Mouse (Mus musculus) lung, embryonic 15.5 days (tissue): Measurements from ENCODE around the gene Cmip. TPM values are rescaled to one million over a fixed set of nuclear protein-coding genes. Genes with fewer than 3 reads are reported as not detected.

Experiments used
- ATAC-seq: fragments of 200-750 bp; cut with Nextera tagmentation; 2 replicates; pipeline ENCODE4 v1.8.0; 2017; ENCODE audit warnings: moderate number of reproducible peaks, borderline replicate concordance; ENCODE audit not compliant: low FRiP score, low TSS enrichment; ENCODE audit errors: extremely low read depth
- H3K27ac ChIP-seq: fragments of 300-500 bp; sonication (generic); 2 replicates; pipeline ENCODE4 v1.5.1; 2015; ENCODE audit warnings: moderate library complexity, mild to moderate bottlenecking, inconsistent platforms
- H3K27me3 ChIP-seq: fragments of 300-500 bp; sonication (generic); 2 replicates; pipeline ENCODE4 v1.6.1; 2015; ENCODE audit warnings: inconsistent platforms
- H3K36me3 ChIP-seq: fragments of 300-500 bp; sonication (generic); 2 replicates; pipeline ENCODE4 v1.6.1; 2015; ENCODE audit warnings: inconsistent platforms
- H3K4me1 ChIP-seq: fragments of 300-500 bp; sonication (generic); 2 replicates; pipeline ENCODE4 v1.6.1; 2015; ENCODE audit warnings: inconsistent platforms
- H3K4me2 ChIP-seq: fragments of 300-500 bp; sonication (generic); 2 replicates; pipeline ENCODE4 v1.6.1; 2015; ENCODE audit warnings: inconsistent platforms, mild to moderate bottlenecking, moderate library complexity
- H3K4me3 ChIP-seq: fragments of 300-500 bp; sonication (generic); 2 replicates; pipeline ENCODE4 v1.5.1; 2015; ENCODE audit warnings: mild to moderate bottlenecking, inconsistent platforms
- H3K9ac ChIP-seq: fragments of 300-500 bp; sonication (generic); 2 replicates; pipeline ENCODE4 v1.6.1; 2015; ENCODE audit warnings: inconsistent platforms
- H3K9me3 ChIP-seq: fragments of 300-500 bp; sonication (generic); 2 replicates; pipeline ENCODE4 v1.6.1; 2016; ENCODE audit warnings: inconsistent platforms
- WGBS: fragments of 180-500 bp; shearing (Covaris S2); methylation state at CpG from one replicate; pipeline ENCODE4 v1.1.7; 2015; 5-methylcytosine and 5-hydroxymethylcytosine counted together
- polyA plus RNA-seq: library from polyadenylated mRNA; unstranded; fragments of >200 nt; fragmentation: Nextera tagmentation; extraction: Ambion mirVana; gene quantifications from 2 replicates; pipeline ENCODE4 v1.2.1, GENCODE M21; 2015

Gene Cmip
- 18.8 and 21.7 TPM in 2 replicates for polyA plus RNA-seq

DNA sequence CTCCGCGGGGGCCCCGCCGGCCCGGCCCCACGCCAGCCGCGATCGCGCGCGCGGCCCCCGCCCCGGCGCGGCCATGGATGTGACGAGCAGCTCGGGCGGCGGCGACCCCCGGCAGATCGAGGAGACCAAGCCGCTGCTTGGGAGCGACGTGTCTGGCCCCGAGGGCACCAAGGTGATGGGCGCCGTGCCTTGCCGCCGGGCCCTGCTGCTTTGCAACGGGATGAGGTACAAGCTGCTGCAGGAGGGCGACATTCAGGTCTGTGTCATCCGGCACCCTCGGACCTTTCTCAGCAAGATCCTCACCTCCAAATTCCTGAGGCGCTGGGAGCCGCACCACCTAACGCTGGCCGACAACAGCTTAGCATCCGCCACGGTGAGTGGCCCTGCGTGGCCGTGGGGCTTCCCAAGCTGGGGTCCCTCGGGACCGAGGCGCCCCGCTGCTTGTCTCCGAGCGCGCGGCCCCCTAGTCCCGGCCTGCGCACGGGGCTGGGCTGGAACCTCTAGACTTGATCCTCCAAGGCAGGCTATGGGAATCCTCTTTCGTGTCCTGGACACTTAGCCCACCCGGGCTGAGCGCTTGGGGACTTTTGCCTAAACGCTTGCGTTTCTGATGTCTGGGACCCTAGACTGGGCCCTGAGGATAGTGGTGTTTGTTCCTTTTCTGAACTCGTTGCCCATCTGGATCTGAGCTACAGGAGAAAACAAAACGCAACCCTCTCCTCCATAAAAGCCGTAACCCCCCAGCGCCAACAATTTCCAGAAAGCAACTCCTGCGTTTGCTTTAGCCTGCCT, at the start of gene Cmip:
Gene Cmip (plus strand): TSS at position 36 of the 792 bp plus-strand sequence.
- Histone ChIP-seq H3K4me3 (peak within 1 kb of the TSS; percentile 87), H3K36me3 (no peaks in the 10 kb centered on the region), H3K9me3 (no peaks in the 10 kb centered on the region), H3K27ac (peak within 1 kb of the TSS; percentile 65), H3K4me1 (peaks cover 45% of the 10 kb centered on the region), H3K4me2 (peak within 1 kb of the TSS; percentile 73), H3K27me3 (no peaks in the 10 kb centered on the region), H3K9ac (peak within 1 kb of the TSS; percentile 87)
- peak; percentile 9 for ATAC-seq
- WGBS, result under 1% methylated on average over 48 of the region's 65 CpGs

DNA sequence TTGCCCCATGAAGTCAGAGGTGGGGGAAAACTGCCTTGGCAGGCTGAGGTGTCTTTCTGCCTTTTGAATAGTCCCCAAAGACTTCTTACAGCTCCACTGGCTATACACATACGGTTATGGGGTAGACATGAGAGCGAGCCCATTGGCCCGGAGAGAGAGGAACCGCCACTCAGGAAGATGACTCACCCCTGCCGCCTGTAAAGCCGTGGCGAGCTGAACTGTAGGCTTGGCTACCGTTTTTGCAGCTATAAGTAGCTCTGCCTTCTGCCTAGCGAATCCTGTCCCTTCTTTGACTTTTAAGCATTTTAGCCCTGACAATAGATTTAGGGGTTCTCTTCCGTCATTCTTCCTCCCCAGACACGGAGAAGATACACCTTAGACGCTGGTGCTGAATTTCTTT, 47.7 kb upstream of the Cmip start:
- H3K9ac ChIP-seq, result no peak overlapping the region
- ATAC-seq, result no peak
- H3K4me2 ChIP-seq, result no peak overlapping the region
- WGBS, result 81% methylated on average over 12 of the region's 12 CpGs
- no peaks in the 10 kb centered on the region for H3K9me3 ChIP-seq
- H3K4me3 ChIP-seq, result no peak overlapping the region
- no peaks in the 10 kb centered on the region for H3K27me3 ChIP-seq
- peaks cover 12% of the 10 kb centered on the region for H3K36me3 ChIP-seq
- no peaks in the 10 kb centered on the region; the same call in 1 of the 2 replicates for H3K4me1 ChIP-seq
- no peak overlapping the region for H3K27ac ChIP-seq

DNA sequence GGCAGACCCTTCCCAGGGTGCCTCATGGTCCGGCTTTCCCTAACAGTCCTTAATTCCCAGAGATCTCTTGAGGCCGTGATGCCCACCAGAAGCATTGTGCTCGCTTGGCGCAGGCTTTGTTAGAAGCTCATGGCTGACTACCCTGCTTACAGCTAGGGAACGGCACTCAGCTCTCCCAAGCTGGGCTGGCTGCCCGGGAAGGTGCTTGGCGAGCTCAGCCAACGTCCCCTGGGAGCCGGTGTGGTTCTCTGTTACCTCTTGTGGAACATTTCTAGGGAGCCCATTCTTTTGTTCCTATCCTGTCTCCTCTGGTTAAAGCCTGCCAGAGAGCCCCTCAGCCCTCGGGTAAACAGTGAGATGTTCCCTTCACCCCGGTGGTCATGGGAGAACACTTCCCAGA, 44.8 kb upstream of the Cmip start:
- no peak overlapping the region for H3K4me3 ChIP-seq
- no peaks in the 10 kb centered on the region for H3K4me1 ChIP-seq
- H3K9me3 ChIP-seq, result no peaks in the 10 kb centered on the region
- H3K27me3 ChIP-seq, result no peaks in the 10 kb centered on the region
- no peak for ATAC-seq
- no peak overlapping the region for H3K4me2 ChIP-seq
- H3K36me3 ChIP-seq, result 0 out of 2 replicates have a peak, but pooled peaks cover 2% of the 10 kb centered on the region
- H3K27ac ChIP-seq, result no peak overlapping the region
- 80% methylated on average over 11 of the region's 11 CpGs for WGBS
- H3K9ac ChIP-seq, result no peak overlapping the region

DNA sequence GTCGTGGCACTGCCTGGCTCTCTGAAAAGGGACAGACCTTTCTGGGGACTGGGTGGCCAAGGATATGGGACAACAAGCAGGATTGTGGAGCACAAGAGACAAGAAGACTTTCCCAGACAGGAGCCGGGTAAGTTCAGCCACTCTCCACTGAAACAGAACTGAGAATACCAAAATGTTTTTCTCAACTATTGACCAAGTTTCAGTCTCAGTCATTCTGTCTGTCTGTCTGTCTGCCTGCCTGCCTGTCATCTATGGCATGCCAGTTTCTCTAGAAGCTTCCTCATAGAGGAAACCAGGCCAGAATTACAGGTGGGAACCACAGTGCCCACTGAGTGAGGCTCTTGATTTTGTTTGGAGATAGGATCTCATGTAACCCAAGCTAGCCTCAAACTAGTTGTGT, 39.1 kb upstream of the Cmip start:
- Histone ChIP-seq H3K27ac (no peak overlapping the region), H3K9ac (no peak overlapping the region), H3K9me3 (no peaks in the 10 kb centered on the region), H3K4me2 (no peak overlapping the region), H3K36me3 (no peaks in the 10 kb centered on the region), H3K4me3 (no peak overlapping the region), H3K4me1 (no peaks in the 10 kb centered on the region), H3K27me3 (no peaks in the 10 kb centered on the region)
- WGBS, result 82% methylated on average over 2 of the region's 2 CpGs
- ATAC-seq, result no peak

- no peaks in the 10 kb centered on the region for H3K36me3 ChIP-seq
- no peak for ATAC-seq
- no peaks in the 10 kb centered on the region for H3K27me3 ChIP-seq
- no peak overlapping the region for H3K4me2 ChIP-seq
- no peak overlapping the region for H3K4me3 ChIP-seq
- peaks cover 3% of the 10 kb centered on the region; the same call in 1 of the 2 replicates for H3K4me1 ChIP-seq
- no peak overlapping the region for H3K27ac ChIP-seq
- H3K9ac ChIP-seq, result no peak overlapping the region
- H3K9me3 ChIP-seq, result no peaks in the 10 kb centered on the region
- WGBS, result 65% methylated on average over 6 of the region's 6 CpGs
Observed at GRCm38 (mm10) chr8:117222396-117222795, 34.5 kb upstream of the Cmip start.

DNA sequence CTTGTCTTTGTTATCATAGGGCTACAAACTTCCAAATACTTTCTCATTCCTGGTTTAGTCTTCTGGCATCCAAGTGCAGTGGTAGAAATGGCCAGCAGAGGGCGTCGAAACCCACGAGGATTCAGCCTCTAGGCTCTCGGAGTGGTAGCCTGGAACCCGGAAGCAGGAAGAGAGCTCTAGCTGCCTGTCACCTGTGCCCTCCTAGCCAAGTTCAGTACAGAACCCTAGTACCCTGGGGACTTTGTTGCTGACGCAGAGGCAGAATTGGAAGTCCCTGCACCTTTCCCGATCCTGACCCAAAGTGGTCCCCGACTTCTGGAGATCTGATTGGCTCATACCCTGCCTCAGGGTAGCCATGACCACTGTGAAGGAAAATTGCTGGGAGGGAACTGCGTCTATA, 32.2 kb upstream of the Cmip start:
- peak overlapping the region; percentile 51 for H3K4me2 ChIP-seq
- no peaks in the 10 kb centered on the region for H3K27me3 ChIP-seq
- H3K27ac ChIP-seq, result no peak overlapping the region
- H3K4me1 ChIP-seq, result peaks cover 3% of the 10 kb centered on the region; the same call in 1 of the 2 replicates
- no peaks in the 10 kb centered on the region for H3K9me3 ChIP-seq
- H3K9ac ChIP-seq, result no peak overlapping the region
- H3K36me3 ChIP-seq, result no peaks in the 10 kb centered on the region
- H3K4me3 ChIP-seq, result peak overlapping the region; percentile 26
- ATAC-seq, result peak; percentile 78
- WGBS, result 12% methylated on average over 9 of the region's 9 CpGs

- Histone ChIP-seq H3K4me1 (peaks cover 3% of the 10 kb centered on the region; the same call in 1 of the 2 replicates), H3K4me2 (no peak overlapping the region), H3K27ac (no peak overlapping the region), H3K36me3 (no peaks in the 10 kb centered on the region), H3K27me3 (no peaks in the 10 kb centered on the region), H3K9me3 (no peaks in the 10 kb centered on the region), H3K4me3 (no peak overlapping the region), H3K9ac (no peak overlapping the region)
- ATAC-seq, result no peak
- 83% methylated on average over 12 of the region's 12 CpGs for WGBS
Observed at GRCm38 (mm10) chr8:117226306-117226705, 30.6 kb upstream of the Cmip start.

GRCm38 (mm10) chr8:117227339-117227738, 29.5 kb upstream of the Cmip start:
- H3K4me3 ChIP-seq, result no peak overlapping the region
- WGBS, result 77% methylated on average over 2 of the region's 2 CpGs
- peaks cover 3% of the 10 kb centered on the region; the same call in 1 of the 2 replicates for H3K4me1 ChIP-seq
- H3K9me3 ChIP-seq, result no peaks in the 10 kb centered on the region
- H3K36me3 ChIP-seq, result no peaks in the 10 kb centered on the region
- no peak overlapping the region for H3K4me2 ChIP-seq
- no peak for ATAC-seq
- H3K9ac ChIP-seq, result no peak overlapping the region
- no peak overlapping the region for H3K27ac ChIP-seq
- no peaks in the 10 kb centered on the region for H3K27me3 ChIP-seq

GRCm38 (mm10) chr8:117233199-117233598, 23.7 kb upstream of the Cmip start:
- Histone ChIP-seq H3K27me3 (no peaks in the 10 kb centered on the region), H3K36me3 (no peaks in the 10 kb centered on the region), H3K4me3 (no peak overlapping the region), H3K4me2 (no peak overlapping the region), H3K9me3 (no peaks in the 10 kb centered on the region), H3K27ac (no peak overlapping the region), H3K4me1 (no peaks in the 10 kb centered on the region), H3K9ac (no peak overlapping the region)
- ATAC-seq, result no peak
- WGBS, result 85% methylated on average over 7 of the region's 7 CpGs

DNA sequence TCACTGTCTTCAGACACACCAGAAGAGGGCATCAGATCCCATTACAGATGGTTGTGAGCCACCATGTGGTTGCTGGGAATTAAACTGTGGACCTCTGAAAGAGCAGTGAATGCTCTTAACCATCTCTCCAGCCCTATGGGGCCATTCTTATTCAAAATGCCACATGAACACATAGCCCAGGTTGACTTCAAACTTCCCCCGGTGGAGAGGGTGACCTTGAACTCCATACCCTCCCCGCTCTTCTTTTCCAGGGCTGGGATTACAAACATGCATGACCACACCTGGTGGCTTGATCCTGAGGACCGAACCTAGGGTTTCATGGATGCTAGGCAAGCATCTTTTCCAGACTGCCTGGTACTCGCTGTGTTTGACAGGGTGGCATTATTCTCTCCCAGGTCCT, 20.3 kb upstream of the Cmip start:
- no peak for ATAC-seq
- H3K4me3 ChIP-seq, result no peak overlapping the region
- H3K4me2 ChIP-seq, result no peak overlapping the region
- H3K27me3 ChIP-seq, result no peaks in the 10 kb centered on the region
- no peak overlapping the region for H3K27ac ChIP-seq
- H3K9me3 ChIP-seq, result no peaks in the 10 kb centered on the region
- no peaks in the 10 kb centered on the region for H3K36me3 ChIP-seq
- 94% methylated on average over 4 of the region's 4 CpGs for WGBS
- H3K9ac ChIP-seq, result no peak overlapping the region
- no peaks in the 10 kb centered on the region for H3K4me1 ChIP-seq

GRCm38 (mm10) chr8:117240326-117240725, 16.5 kb upstream of the Cmip start:
- H3K36me3 ChIP-seq, result no peaks in the 10 kb centered on the region
- ATAC-seq, result no peak
- H3K4me3 ChIP-seq, result no peak overlapping the region
- H3K4me1 ChIP-seq, result no peaks in the 10 kb centered on the region
- H3K27ac ChIP-seq, result no peak overlapping the region
- WGBS, result 71% methylated on average over 5 of the region's 5 CpGs
- no peaks in the 10 kb centered on the region for H3K27me3 ChIP-seq
- no peak overlapping the region for H3K9ac ChIP-seq
- no peaks in the 10 kb centered on the region for H3K9me3 ChIP-seq
- H3K4me2 ChIP-seq, result no peak overlapping the region

GRCm38 (mm10) chr8:117240841-117241494, 15.9 kb upstream of the Cmip start:
- H3K27me3 ChIP-seq, result no peaks in the 10 kb centered on the region
- ATAC-seq, result no peak
- H3K27ac ChIP-seq, result no peak overlapping the region
- H3K36me3 ChIP-seq, result no peaks in the 10 kb centered on the region
- H3K4me1 ChIP-seq, result no peaks in the 10 kb centered on the region
- H3K4me2 ChIP-seq, result no peak overlapping the region
- no peak overlapping the region for H3K4me3 ChIP-seq
- H3K9me3 ChIP-seq, result no peaks in the 10 kb centered on the region
- WGBS, result 61% methylated on average over 5 of the region's 5 CpGs
- no peak overlapping the region for H3K9ac ChIP-seq
